Mouse (Mus musculus) forebrain, embryonic 13.5 days (tissue): ENCODE data around the gene Lrfn1. TPM values are rescaled to one million over a fixed set of nuclear protein-coding genes. Genes with fewer than 3 reads are reported as not detected.
A peak's percentile ranks its signal among the peaks of the same experiment; 100 is the strongest.
"Not testable (repeated sequence)": the region's sequence is repeated elsewhere in the genome, so short reads cannot be mapped to it uniquely, and the experiment has no call there.

Source experiments
- ATAC-seq: fragments of 200-750 bp; cut with Nextera tagmentation; 2 replicates; pipeline ENCODE4 v1.8.0; 2017
- H3K27ac ChIP-seq: fragments of 300-500 bp; sonication (generic); 2 replicates; pipeline ENCODE4 v1.5.1; 2015; ENCODE audit warnings: inconsistent platforms, mild to moderate bottlenecking, moderate library complexity
- H3K27me3 ChIP-seq: fragments of 300-500 bp; sonication (generic); 2 replicates; pipeline ENCODE4 v1.6.1; 2015; ENCODE audit warnings: mild to moderate bottlenecking, inconsistent platforms
- H3K36me3 ChIP-seq: fragments of 300-500 bp; sonication (generic); 2 replicates; pipeline ENCODE4 v1.6.1; 2015; ENCODE audit warnings: mild to moderate bottlenecking, inconsistent platforms; ENCODE audit not compliant: poor library complexity, severe bottlenecking
- H3K4me1 ChIP-seq: fragments of 300-500 bp; sonication (generic); 2 replicates; pipeline ENCODE4 v1.6.1; 2015; ENCODE audit warnings: inconsistent platforms
- H3K4me2 ChIP-seq: fragments of 300-500 bp; sonication (generic); 2 replicates; pipeline ENCODE4 v1.6.1; 2015; ENCODE audit warnings: inconsistent platforms, mild to moderate bottlenecking, moderate library complexity
- H3K4me3 ChIP-seq: fragments of 300-500 bp; sonication (generic); 2 replicates; pipeline ENCODE4 v1.5.1; 2015; ENCODE audit warnings: mild to moderate bottlenecking, inconsistent platforms
- H3K9ac ChIP-seq: fragments of 300-500 bp; sonication (generic); 2 replicates; pipeline ENCODE4 v1.6.1; 2015; ENCODE audit warnings: mild to moderate bottlenecking, inconsistent platforms
- H3K9me3 ChIP-seq: fragments of 300-500 bp; sonication (generic); replicated peaks from 2 replicates; pipeline ENCODE4 v1.6.1; 2016; ENCODE audit warnings: inconsistent platforms
- WGBS: fragments of 180-500 bp; shearing (Covaris S2); methylation state at CpG from one replicate; pipeline ENCODE4 v1.1.7; 2015; 5-methylcytosine and 5-hydroxymethylcytosine counted together
- polyA plus RNA-seq: library from polyadenylated mRNA; unstranded; fragments of >200 nt; fragmentation: Nextera tagmentation; extraction: Ambion mirVana; gene quantifications from 2 replicates; pipeline ENCODE4 v1.2.1, GENCODE M21; 2015

The Lrfn1 gene
- polyA plus RNA-seq, 1 experiment from 2014 or later, result 5.9 TPM

DNA sequence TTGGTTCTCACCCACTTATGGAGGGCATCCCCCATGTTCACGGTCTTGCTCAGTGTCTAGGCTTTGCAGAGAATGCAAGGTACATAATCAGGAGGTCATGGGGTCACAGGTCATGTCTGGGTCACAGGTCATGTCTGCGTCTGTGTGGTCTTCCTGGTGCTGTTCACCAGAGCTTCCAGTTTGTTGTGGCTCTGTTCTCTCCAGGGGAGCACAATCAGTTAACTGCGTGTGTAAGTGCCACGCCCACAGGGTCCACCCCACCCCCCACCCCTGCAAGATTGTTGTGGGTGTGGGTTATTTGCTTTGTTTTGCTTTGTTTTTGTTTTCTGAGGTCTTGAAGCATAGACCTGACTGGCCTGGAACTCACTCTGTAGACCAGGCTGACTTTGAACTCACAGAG is 32.4 kb downstream of the Lrfn1 start:
- Histone ChIP-seq H3K4me1 (peaks cover 3% of the 10 kb centered on the region; the same call in 1 of the 2 replicates), H3K4me2 (no peak overlapping the region), H3K27ac (no peak overlapping the region), H3K4me3 (no peak overlapping the region), H3K27me3 (peaks cover 25% of the 10 kb centered on the region; the same call in 1 of the 2 replicates), H3K36me3 (no peaks in the 10 kb centered on the region), H3K9me3 (no peaks in the 10 kb centered on the region), H3K9ac (no peak overlapping the region)
- no peak for ATAC-seq
- WGBS, result 55% methylated on average over 4 of the region's 4 CpGs

DNA sequence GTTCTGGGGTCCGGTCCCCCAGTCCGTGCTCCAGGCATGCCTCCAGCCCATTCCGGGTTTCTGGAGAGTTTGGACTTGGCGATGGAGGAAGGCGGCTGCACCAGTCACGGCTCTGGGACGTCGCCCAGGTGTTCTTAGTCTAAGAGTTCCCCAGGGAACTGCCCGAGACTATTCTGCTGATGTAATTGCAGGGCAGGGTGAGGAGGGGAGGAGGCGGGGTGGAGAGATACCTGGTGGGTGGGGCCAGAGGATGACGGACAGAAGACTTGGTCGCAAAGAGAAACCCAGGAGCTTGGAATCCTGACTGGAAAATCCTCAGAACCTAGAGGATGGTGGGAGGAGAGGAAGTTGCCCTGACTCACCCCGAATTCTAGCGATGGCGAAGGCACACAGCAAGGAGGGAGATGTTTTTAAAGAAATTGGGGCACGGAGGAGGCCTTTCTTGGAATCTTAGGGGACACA is 36.3 kb downstream of the Lrfn1 start:
- no peak for ATAC-seq
- WGBS, result 4% methylated on average over 16 of the region's 16 CpGs
- Histone ChIP-seq H3K4me3 (peak overlapping the region; percentile 15), H3K9ac (peak overlapping the region; percentile 37; the same call in 1 of the 2 replicates), H3K4me1 (peaks cover 8% of the 10 kb centered on the region; the same call in 1 of the 2 replicates), H3K9me3 (no peaks in the 10 kb centered on the region), H3K27ac (no peak overlapping the region), H3K27me3 (peaks cover 27% of the 10 kb centered on the region; the same call in 1 of the 2 replicates), H3K36me3 (no peaks in the 10 kb centered on the region), H3K4me2 (peak overlapping the region; percentile 50)

DNA sequence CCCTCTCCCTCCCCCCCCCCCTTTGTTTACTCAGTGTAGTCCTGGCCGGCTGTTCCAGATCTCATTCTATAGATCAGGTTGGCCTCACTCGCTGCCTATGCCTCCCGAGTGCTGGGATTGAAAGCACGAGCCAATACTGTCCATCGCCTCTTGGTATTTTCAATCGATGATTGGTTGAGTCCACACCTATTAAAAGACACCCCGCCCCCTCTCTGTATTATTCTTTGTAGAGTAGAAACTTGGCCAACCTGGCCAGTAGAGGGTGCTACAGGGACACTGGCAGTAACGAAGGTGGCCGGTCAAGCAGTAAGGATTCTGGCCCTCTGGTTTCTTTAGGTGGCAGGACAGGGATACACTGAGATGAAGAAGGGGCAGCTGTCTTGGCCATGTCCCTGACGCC is 38.6 kb downstream of the Lrfn1 start:
- 3% methylated on average over 10 of the region's 10 CpGs for WGBS

DNA sequence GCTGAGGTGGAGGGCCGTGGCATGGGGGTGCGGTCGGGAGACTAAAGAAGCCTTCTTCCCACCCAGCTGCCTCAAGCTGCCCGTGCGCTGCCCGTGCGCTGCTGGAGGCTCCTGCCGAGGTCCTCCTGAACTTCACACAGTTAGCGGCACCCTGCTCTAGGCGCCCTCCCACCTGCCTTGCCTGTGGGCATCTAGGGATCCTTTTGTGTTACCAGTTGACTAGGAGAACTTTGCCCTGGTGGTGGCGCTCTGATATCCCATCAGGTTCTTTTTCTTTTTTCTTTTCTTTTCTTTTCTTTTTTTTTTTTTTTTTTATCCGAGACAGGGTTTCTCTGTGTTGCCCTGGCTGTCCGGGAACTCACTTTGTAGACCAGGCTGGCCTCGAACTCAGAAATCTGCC is 39.1 kb downstream of the Lrfn1 start:
- peaks cover 8% of the 10 kb centered on the region; the same call in 1 of the 2 replicates for H3K4me1 ChIP-seq
- no peak overlapping the region for H3K27ac ChIP-seq
- no peaks in the 10 kb centered on the region for H3K9me3 ChIP-seq
- 33% methylated on average over 14 of the region's 14 CpGs for WGBS
- no peak overlapping the region for H3K4me3 ChIP-seq
- H3K9ac ChIP-seq, result no peak overlapping the region
- 0 out of 2 replicates have a peak overlapping the region, but pooled peaks have one; percentile 4 for H3K4me2 ChIP-seq
- no peak for ATAC-seq
- H3K27me3 ChIP-seq, result peaks cover 27% of the 10 kb centered on the region; the same call in 1 of the 2 replicates
- no peaks in the 10 kb centered on the region for H3K36me3 ChIP-seq

More for the DNA sequence above, 38.6 kb downstream of the Lrfn1 start:
- H3K9me3 ChIP-seq, result no peaks in the 10 kb centered on the region
- H3K27me3 ChIP-seq, result peaks cover 27% of the 10 kb centered on the region; the same call in 1 of the 2 replicates
- H3K4me2 ChIP-seq, result 0 out of 2 replicates have a peak overlapping the region, but pooled peaks have one; percentile 4
- H3K4me3 ChIP-seq, result no peak overlapping the region
- H3K27ac ChIP-seq, result no peak overlapping the region
- H3K36me3 ChIP-seq, result no peaks in the 10 kb centered on the region
- peaks cover 8% of the 10 kb centered on the region; the same call in 1 of the 2 replicates for H3K4me1 ChIP-seq
- no peak for ATAC-seq
- H3K9ac ChIP-seq, result no peak overlapping the region

DNA sequence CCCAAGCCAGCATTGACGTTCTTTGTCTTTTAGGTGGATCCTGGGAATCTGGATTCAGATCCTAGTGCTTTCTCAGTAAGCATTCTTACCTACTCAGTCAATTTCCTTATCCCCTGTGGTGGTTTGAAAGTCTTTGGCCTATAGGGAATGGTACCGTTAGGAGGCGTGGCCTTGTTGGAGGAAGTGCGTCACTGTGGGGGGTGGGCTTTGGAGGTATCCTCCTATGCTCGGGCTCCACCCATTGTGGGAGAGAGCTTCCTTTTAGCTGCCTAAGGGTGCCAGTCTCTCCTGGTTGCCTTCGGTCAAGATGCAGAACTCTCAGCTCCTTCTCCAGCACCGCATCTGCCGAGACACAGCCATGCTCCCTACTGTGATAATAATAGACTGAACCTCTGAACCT is 40.5 kb downstream of the Lrfn1 start:
- Histone ChIP-seq H3K27me3 (peaks cover 21% of the 10 kb centered on the region; the same call in 1 of the 2 replicates), H3K36me3 (no peaks in the 10 kb centered on the region), H3K4me2 (no peak overlapping the region), H3K9me3 (no peaks in the 10 kb centered on the region), H3K9ac (no peak overlapping the region), H3K27ac (no peak overlapping the region), H3K4me3 (no peak overlapping the region), H3K4me1 (peaks cover 8% of the 10 kb centered on the region; the same call in 1 of the 2 replicates)
- WGBS, result 82% methylated on average over 8 of the region's 8 CpGs
- no peak for ATAC-seq

DNA sequence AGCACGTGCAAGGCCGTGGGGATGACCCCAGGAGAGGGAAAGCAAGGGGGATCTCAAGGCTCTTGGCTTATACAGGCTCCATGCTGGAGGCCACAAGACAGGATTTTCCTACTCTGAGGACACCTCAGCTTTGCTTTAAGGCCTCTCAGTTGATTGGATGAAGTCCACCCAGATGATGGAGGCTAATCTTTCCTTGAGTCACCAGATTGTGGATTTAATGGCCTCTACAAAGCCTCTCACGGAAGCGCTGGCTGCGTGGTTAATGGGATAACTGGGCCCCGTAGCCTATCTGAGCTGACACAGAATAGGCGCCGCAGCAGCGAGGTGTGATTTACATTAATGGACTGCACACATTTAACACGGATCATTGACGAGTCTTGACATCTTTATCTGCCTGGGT is 43.6 kb downstream of the Lrfn1 start:
- no peaks in the 10 kb centered on the region for H3K27me3 ChIP-seq
- no peak overlapping the region for H3K4me2 ChIP-seq
- no peak overlapping the region for H3K9ac ChIP-seq
- H3K4me1 ChIP-seq, result 0 out of 2 replicates have a peak, but pooled peaks cover 4% of the 10 kb centered on the region
- no peak overlapping the region; the same call in 1 of the 2 replicates for H3K27ac ChIP-seq
- ATAC-seq, result no peak
- H3K36me3 ChIP-seq, result no peaks in the 10 kb centered on the region
- WGBS, result 68% methylated on average over 11 of the region's 11 CpGs
- H3K4me3 ChIP-seq, result no peak overlapping the region
- H3K9me3 ChIP-seq, result no peaks in the 10 kb centered on the region

DNA sequence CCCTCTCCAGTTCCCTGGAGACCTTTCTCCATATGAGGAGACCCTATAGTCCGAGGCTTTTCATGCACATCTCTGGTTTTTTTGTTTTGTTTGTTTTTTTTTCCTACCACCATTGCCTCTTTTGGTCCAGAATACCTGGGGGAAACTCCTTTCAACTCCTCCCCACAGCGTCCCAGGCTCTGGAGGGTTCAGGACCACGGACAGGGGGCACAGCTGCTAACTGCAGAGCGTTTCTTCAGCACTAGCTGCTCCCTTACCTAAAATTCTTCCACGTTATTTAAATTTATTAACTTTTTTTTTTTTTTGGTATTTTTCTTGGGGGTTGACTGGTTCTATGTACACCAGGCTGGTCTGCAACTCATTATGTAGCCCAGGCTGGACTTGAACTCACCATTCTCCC is 53.8 kb downstream of the Lrfn1 start:
- H3K9me3 ChIP-seq, result peaks cover 7% of the 10 kb centered on the region; the same call in 1 of the 2 replicates
- no peaks in the 10 kb centered on the region for H3K36me3 ChIP-seq
- no peaks in the 10 kb centered on the region for H3K27me3 ChIP-seq
- no peaks in the 10 kb centered on the region for H3K4me1 ChIP-seq
- no peak overlapping the region for H3K4me3 ChIP-seq
- no peak overlapping the region for H3K27ac ChIP-seq
- no peak overlapping the region for H3K4me2 ChIP-seq
- 5% methylated on average over 5 of the region's 5 CpGs for WGBS
- no peak for ATAC-seq
- no peak overlapping the region for H3K9ac ChIP-seq

DNA sequence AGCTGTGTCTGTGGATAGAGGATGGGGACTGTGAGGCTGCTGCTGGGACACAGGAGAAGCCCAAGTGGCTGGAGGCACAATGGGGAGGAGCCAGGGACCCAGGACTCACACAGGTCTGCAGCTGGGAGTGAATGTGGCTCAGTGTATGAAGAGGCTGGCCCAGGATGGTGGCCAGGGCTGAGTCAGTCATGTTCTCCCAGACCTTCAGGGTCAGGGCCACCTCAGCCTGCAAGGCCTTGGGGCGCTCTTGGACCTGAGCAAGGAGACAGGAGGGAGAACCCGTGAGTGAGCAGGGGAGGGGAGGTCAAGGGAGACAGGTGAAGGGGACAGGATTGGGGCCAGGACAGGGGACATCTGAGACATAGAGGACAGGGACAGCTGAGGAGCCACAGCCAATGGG is 57.3 kb downstream of the Lrfn1 start:
- not testable (repeated sequence) for H3K9me3 ChIP-seq, H3K4me3 ChIP-seq, H3K9ac ChIP-seq, ATAC-seq, H3K36me3 ChIP-seq, H3K4me1 ChIP-seq, H3K4me2 ChIP-seq, H3K27me3 ChIP-seq, H3K27ac ChIP-seq
- 80% methylated on average over 2 of the region's 2 CpGs for WGBS

DNA sequence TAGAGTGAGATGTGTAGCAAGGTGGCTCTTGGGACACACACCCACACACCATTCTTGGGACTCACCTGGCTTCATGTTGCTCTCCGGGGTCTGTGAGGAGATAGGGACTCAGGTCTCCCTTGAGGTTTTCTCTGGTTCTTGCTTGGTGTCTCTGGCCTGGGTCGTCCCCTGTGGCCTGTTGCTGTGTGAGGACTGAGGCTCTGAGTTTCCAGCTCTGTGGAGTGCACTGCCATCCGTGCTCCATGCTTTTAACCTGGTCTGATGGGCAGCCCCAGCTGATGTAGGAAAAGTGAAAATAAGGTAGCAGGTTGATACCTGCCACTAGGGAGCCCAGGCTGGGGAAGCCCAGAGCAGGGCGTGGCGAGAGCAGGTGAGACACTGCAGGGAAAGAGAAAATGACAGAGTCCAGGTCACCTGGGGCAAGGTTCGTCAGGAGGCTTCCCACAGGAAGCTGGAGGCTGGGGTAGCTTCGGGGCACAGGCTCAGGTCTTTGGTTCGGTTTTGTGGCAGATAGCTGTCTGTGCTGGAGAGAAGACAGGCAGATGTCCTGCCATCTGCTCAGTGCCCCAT is 58.7 kb downstream of the Lrfn1 start, which contains the start of gene Ifnl2:
Ifnl2 (minus strand) TSS at position 51 of the 570 bp plus-strand sequence.
- WGBS, result 69% methylated on average over 8 of the region's 8 CpGs
- ATAC-seq, result not testable (repeated sequence)

DNA sequence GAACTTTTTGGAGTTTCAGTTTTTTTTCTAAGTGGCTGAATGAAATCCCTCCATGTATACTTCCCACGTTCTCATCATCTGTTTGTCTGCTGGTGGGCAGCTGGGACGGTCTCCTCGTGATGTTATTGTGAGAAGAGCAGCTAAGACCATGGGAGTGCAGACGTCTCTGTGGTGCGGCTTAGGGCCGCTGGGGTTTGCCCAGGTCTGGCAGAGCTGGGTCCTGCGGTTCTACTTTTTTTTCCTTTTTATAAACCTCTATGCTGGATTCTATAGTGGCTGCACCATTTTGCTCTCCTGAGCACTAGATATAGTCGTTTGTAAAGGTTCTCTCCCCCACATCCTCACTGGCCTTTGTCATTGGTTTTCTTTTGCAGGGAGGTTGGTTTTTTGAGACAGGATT is 59.7 kb downstream of the Lrfn1 start:
- no peak for ATAC-seq
- H3K4me1 ChIP-seq, result no peaks in the 10 kb centered on the region
- no peaks in the 10 kb centered on the region for H3K9me3 ChIP-seq
- H3K27ac ChIP-seq, result no peak overlapping the region
- WGBS, result 68% methylated on average over 8 of the region's 8 CpGs
- H3K4me3 ChIP-seq, result no peak overlapping the region
- H3K4me2 ChIP-seq, result no peak overlapping the region
- H3K9ac ChIP-seq, result no peak overlapping the region
- H3K36me3 ChIP-seq, result no peaks in the 10 kb centered on the region
- no peaks in the 10 kb centered on the region for H3K27me3 ChIP-seq

More for the DNA sequence above, 58.7 kb downstream of the Lrfn1 start, which contains the start of gene Ifnl2:
- H3K4me2 ChIP-seq, H3K27me3 ChIP-seq, H3K4me1 ChIP-seq, H3K9ac ChIP-seq, H3K36me3 ChIP-seq, H3K9me3 ChIP-seq, H3K4me3 ChIP-seq, H3K27ac ChIP-seq: not testable (repeated sequence)
